Mouse (Mus musculus) heart, postnatal 0 days (tissue): ENCODE data around the gene Olfr353. TPM values are rescaled to one million over a fixed set of nuclear protein-coding genes. Genes with fewer than 3 reads are reported as not detected.

Experiments used
- ATAC-seq: fragments of 200-750 bp; cut with Nextera tagmentation; 2 replicates; pipeline ENCODE4 v1.8.0; 2017; ENCODE audit warnings: low read depth, moderate number of reproducible peaks, moderate library complexity; ENCODE audit not compliant: insufficient read depth
- DNase-seq: peaks from one replicate; pipeline ENCODE4 v3.0.0-alpha.2; 2016; ENCODE audit warnings: low spot score
- H3K27ac ChIP-seq: fragments of 300-500 bp; sonication (generic); 2 replicates; pipeline ENCODE4 v1.5.1; 2014; ENCODE audit warnings: low read depth, mild to moderate bottlenecking
- H3K27me3 ChIP-seq: fragments of 300-500 bp; sonication (generic); 2 replicates; pipeline ENCODE4 v1.6.1; 2014; ENCODE audit warnings: low read length, mixed read lengths; ENCODE audit not compliant: control insufficient read depth, insufficient read depth
- H3K36me3 ChIP-seq: fragments of 300-500 bp; sonication (generic); replicated peaks from 2 replicates; pipeline ENCODE4 v1.6.1; 2014; ENCODE audit warnings: low read length, mixed read lengths; ENCODE audit not compliant: control insufficient read depth, insufficient read depth
- H3K4me1 ChIP-seq: fragments of 300-500 bp; sonication (generic); 2 replicates; pipeline ENCODE4 v1.6.1; 2014; ENCODE audit warnings: antibody characterized with exemption; ENCODE audit not compliant: control insufficient read depth, insufficient read depth
- H3K4me2 ChIP-seq: fragments of 300-500 bp; sonication (generic); 2 replicates; pipeline ENCODE4 v1.6.1; 2014; ENCODE audit warnings: low read depth, mild to moderate bottlenecking, low read length, moderate library complexity
- H3K4me3 ChIP-seq: fragments of 300-500 bp; sonication (generic); 2 replicates; pipeline ENCODE4 v1.5.1; 2014; ENCODE audit warnings: low read depth, low read length
- H3K9ac ChIP-seq: fragments of 300-500 bp; sonication (generic); replicated peaks from 2 replicates; pipeline ENCODE4 v1.6.1; 2014; ENCODE audit warnings: low read depth, low read length, mixed read lengths
- H3K9me3 ChIP-seq: fragments of 300-500 bp; sonication (generic); replicated peaks from 2 replicates; pipeline ENCODE4 v1.6.1; 2016; ENCODE audit warnings: low read length; ENCODE audit not compliant: control insufficient read depth
- CTCF ChIP-seq: IDR thresholded peaks from 2 replicates; pipeline ENCODE4 v1.5.1; 2016; ENCODE audit warnings: antibody characterized with exemption, control low read depth, low read depth
- EP300 ChIP-seq: IDR thresholded peaks from 2 replicates; pipeline ENCODE4 v1.6.1; 2016; ENCODE audit warnings: antibody characterized with exemption, low read depth
- WGBS: fragments of 180-500 bp; shearing (Covaris S2); extraction: QIAGEN DNeasy Blood & Tissue Kit; methylation state at CpG from one replicate; pipeline ENCODE4 v1.1.7; 2014; 5-methylcytosine and 5-hydroxymethylcytosine counted together
- polyA plus RNA-seq: library from polyadenylated mRNA; unstranded; fragments of >200 nt; fragmentation: Nextera tagmentation; extraction: Ambion mirVana; gene quantifications from 2 replicates; pipeline ENCODE4 v1.2.1, GENCODE M21; 2015
- total RNA-seq: library from RNA; depleted of rRNA; stranded (reverse); fragments of >200 nt; gene quantifications from 2 replicates; pipeline ENCODE4 v1.2.3, GENCODE M21; 2014; ENCODE audit warnings: low replicate concordance; rRNA removed

The Olfr353 gene
- total and polyA plus RNA-seq, 2 experiments from 2014 or later = not detected

GRCm38 (mm10) chr2:36862560-36862959 is 30.2 kb downstream of the Olfr353 start, which contains the start of gene Olfr351:
Gene Olfr351, minus strand, starts transcription at chr2:36862660.
- Histone ChIP-seq H3K4me3 (no peak within 1 kb of the TSS), H3K4me2 (no peak within 1 kb of the TSS), H3K27me3 (no peaks in the 10 kb centered on the region), H3K4me1 (no peaks in the 10 kb centered on the region), H3K36me3 (no peaks in the 10 kb centered on the region), H3K9me3 (peaks cover 17% of the 10 kb centered on the region; the same call in 1 of the 2 replicates), H3K9ac (no peak within 1 kb of the TSS), H3K27ac (no peak within 1 kb of the TSS)
- WGBS = 53% methylated on average over 1 of the region's 1 CpGs
- DNase-seq = no peak
- TF ChIP-seq CTCF = no peak
- TF ChIP-seq EP300 = no peak
- ATAC-seq = no peak

DNA sequence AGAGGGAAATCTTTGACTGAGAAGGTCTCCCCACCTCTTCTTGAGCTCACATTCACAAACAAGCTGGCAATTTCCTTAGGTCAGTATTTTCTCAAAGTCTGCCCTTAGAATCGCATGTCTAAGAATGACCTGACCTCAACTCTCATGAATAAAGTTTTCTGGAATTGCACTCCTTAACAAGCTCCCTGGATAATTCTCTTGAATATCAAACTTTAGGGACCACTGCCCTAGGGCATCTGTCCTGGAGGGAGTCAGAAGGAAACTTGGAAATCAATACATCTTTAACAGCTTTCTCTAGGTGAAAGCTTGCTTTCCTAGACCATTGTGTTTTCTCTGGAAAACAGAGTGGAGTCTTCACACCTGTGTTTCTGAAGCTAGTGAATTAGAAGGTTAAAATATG is 46.7 kb downstream of the Olfr353 start, which contains the start of gene Olfr350:
Olfr350 (plus strand) TSS at position 301 of the 400 bp plus-strand sequence.
- H3K4me3 ChIP-seq = no peak within 1 kb of the TSS
- TF ChIP-seq EP300 (no peak), CTCF (no peak)
- no peaks in the 10 kb centered on the region for H3K4me1 ChIP-seq
- ATAC-seq = no peak
- no peak within 1 kb of the TSS for H3K9ac ChIP-seq
- 0 out of 2 replicates have a peak, but pooled peaks cover 10% of the 10 kb centered on the region for H3K9me3 ChIP-seq
- no peaks in the 10 kb centered on the region for H3K36me3 ChIP-seq
- H3K4me2 ChIP-seq = no peak within 1 kb of the TSS
- no peak within 1 kb of the TSS for H3K27ac ChIP-seq
- H3K27me3 ChIP-seq = no peaks in the 10 kb centered on the region
- DNase-seq = no peak
- 74% methylated on average over 1 of the region's 1 CpGs for WGBS

Other genes starting within 250 kb of the Olfr353 start
- gene Olfr346, start 207.1 kb downstream of the Olfr353 start, total RNA-seq = not detected in 2 replicates
- gene Olfr346, start 207.1 kb downstream of the Olfr353 start, polyA plus RNA-seq = not detected in 2 replicates
- not detected in 2 replicates for gene Olfr347, start 161.0 kb downstream of the Olfr353 start, total RNA-seq
- gene Olfr347, start 161.0 kb downstream of the Olfr353 start, polyA plus RNA-seq = not detected in 2 replicates
- not detected in 2 replicates for gene Olfr348, start 108.7 kb downstream of the Olfr353 start, total RNA-seq
- not detected in 2 replicates for gene Olfr348, start 108.7 kb downstream of the Olfr353 start, polyA plus RNA-seq
- gene Olfr50, start 102.4 kb downstream of the Olfr353 start, total RNA-seq = not detected in 2 replicates
- gene Olfr50, start 102.4 kb downstream of the Olfr353 start, polyA plus RNA-seq = not detected in 2 replicates
- gene Olfr3, start 75.9 kb downstream of the Olfr353 start, total RNA-seq = not detected in 2 replicates
- not detected in 2 replicates for gene Olfr3, start 75.9 kb downstream of the Olfr353 start, polyA plus RNA-seq
- gene Olfr350, start 46.6 kb downstream of the Olfr353 start, total RNA-seq = not detected in 2 replicates
- not detected in 2 replicates for gene Olfr350, start 46.6 kb downstream of the Olfr353 start, polyA plus RNA-seq
- not detected in 2 replicates for gene Olfr351, start 30.3 kb downstream of the Olfr353 start, total RNA-seq
- not detected in 2 replicates for gene Olfr351, start 30.3 kb downstream of the Olfr353 start, polyA plus RNA-seq
- not detected in 2 replicates for gene Olfr352, start 24.5 kb downstream of the Olfr353 start, total RNA-seq
- gene Olfr352, start 24.5 kb downstream of the Olfr353 start, polyA plus RNA-seq = not detected in 2 replicates
- gene Olfr354, start 12.7 kb upstream of the Olfr353 start, total RNA-seq = not detected in 2 replicates
- gene Olfr354, start 12.7 kb upstream of the Olfr353 start, polyA plus RNA-seq = not detected in 2 replicates
- not detected in 2 replicates for gene Olfr355, start 36.0 kb upstream of the Olfr353 start, total RNA-seq
- not detected in 2 replicates for gene Olfr355, start 36.0 kb upstream of the Olfr353 start, polyA plus RNA-seq
- not detected in 2 replicates for gene Olfr356, start 44.2 kb upstream of the Olfr353 start, total RNA-seq
- gene Olfr356, start 44.2 kb upstream of the Olfr353 start, polyA plus RNA-seq = not detected in 2 replicates
- not detected in 2 replicates for gene Olfr357, start 100.9 kb upstream of the Olfr353 start, total RNA-seq
- not detected in 2 replicates for gene Olfr357, start 100.9 kb upstream of the Olfr353 start, polyA plus RNA-seq
- gene Olfr358, start 116.4 kb upstream of the Olfr353 start, total RNA-seq = not detected in 2 replicates
- not detected in 2 replicates for gene Olfr358, start 116.4 kb upstream of the Olfr353 start, polyA plus RNA-seq
- not detected in 2 replicates for gene Olfr360, start 172.8 kb upstream of the Olfr353 start, total RNA-seq
- not detected in 2 replicates for gene Olfr360, start 172.8 kb upstream of the Olfr353 start, polyA plus RNA-seq
- not detected in 2 replicates for gene Olfr361, start 196.4 kb upstream of the Olfr353 start, total RNA-seq
- gene Olfr361, start 196.4 kb upstream of the Olfr353 start, polyA plus RNA-seq = not detected in 2 replicates
- gene Olfr362, start 225.0 kb upstream of the Olfr353 start, total RNA-seq = not detected in 2 replicates
- not detected in 2 replicates for gene Olfr362, start 225.0 kb upstream of the Olfr353 start, polyA plus RNA-seq
- not detected in 2 replicates for gene Olfr364-ps1, start 246.4 kb upstream of the Olfr353 start, total RNA-seq
- gene Olfr364-ps1, start 246.4 kb upstream of the Olfr353 start, polyA plus RNA-seq = not detected in 2 replicates